Mouse (Mus musculus): ENCODE data around the gene Clasrp. TPM values are rescaled to one million over a fixed set of nuclear protein-coding genes. Genes with fewer than 3 reads are reported as not detected.

Gene Clasrp
- polyA plus RNA-seq, 1 experiment from 2014 or later, result 54.1 TPM

Other genes starting within 250 kb of the Clasrp start
- 23.1 and 23.6 TPM in 2 replicates for gene Cd3eap, start 245.0 kb downstream of the Clasrp start, polyA plus RNA-seq (2015; fragmentation: Nextera tagmentation; extraction: Ambion mirVana)
- gene Ppp1r13l, start 244.7 kb downstream of the Clasrp start, polyA plus RNA-seq (2015; fragmentation: Nextera tagmentation; extraction: Ambion mirVana), result 1.5 and 1.9 TPM in 2 replicates
- 22.6 and 25.1 TPM in 2 replicates for gene Ercc2, start 222.5 kb downstream of the Clasrp start, polyA plus RNA-seq (2015; fragmentation: Nextera tagmentation; extraction: Ambion mirVana)
- 2.2 and 2.5 TPM in 2 replicates for gene Klc3, start 200.4 kb downstream of the Clasrp start, polyA plus RNA-seq (2015; fragmentation: Nextera tagmentation; extraction: Ambion mirVana)
- gene Ckm, start 199.7 kb downstream of the Clasrp start, polyA plus RNA-seq (2015; fragmentation: Nextera tagmentation; extraction: Ambion mirVana), result 0.64 and 47.3 TPM in 2 replicates
- gene Mark4, start 145.7 kb downstream of the Clasrp start, polyA plus RNA-seq (2015; fragmentation: Nextera tagmentation; extraction: Ambion mirVana), result 13.5 and 15.9 TPM in 2 replicates
- gene Exoc3l2, start 141.2 kb downstream of the Clasrp start, polyA plus RNA-seq (2015; fragmentation: Nextera tagmentation; extraction: Ambion mirVana), result 0.97 and 1.5 TPM in 2 replicates
- 3.5 and 4.2 TPM in 2 replicates for gene Bloc1s3, start 96.1 kb downstream of the Clasrp start, polyA plus RNA-seq (2015; fragmentation: Nextera tagmentation; extraction: Ambion mirVana)
- 36.3 and 37.1 TPM in 2 replicates for gene Trappc6a, start 96.1 kb downstream of the Clasrp start, polyA plus RNA-seq (2015; fragmentation: Nextera tagmentation; extraction: Ambion mirVana)
- 0.99 and 2.3 TPM in 2 replicates for gene Nkpd1, start 86.6 kb downstream of the Clasrp start, polyA plus RNA-seq (2015; fragmentation: Nextera tagmentation; extraction: Ambion mirVana)
- gene Ppp1r37, start 41.4 kb downstream of the Clasrp start, polyA plus RNA-seq (2015; fragmentation: Nextera tagmentation; extraction: Ambion mirVana), result 37.7 and 38.3 TPM in 2 replicates
- 0.20 and 0.46 TPM in 2 replicates for gene Zfp296, start 27.2 kb downstream of the Clasrp start, polyA plus RNA-seq (2015; fragmentation: Nextera tagmentation; extraction: Ambion mirVana)
- 147 and 162 TPM in 2 replicates for gene Gemin7, start 26.9 kb downstream of the Clasrp start, polyA plus RNA-seq (2015; fragmentation: Nextera tagmentation; extraction: Ambion mirVana)
- 6.7 and 6.9 TPM in 2 replicates for gene Relb, start 25.0 kb upstream of the Clasrp start, polyA plus RNA-seq (2015; fragmentation: Nextera tagmentation; extraction: Ambion mirVana)
- gene Clptm1, start 60.5 kb upstream of the Clasrp start, polyA plus RNA-seq (2015; fragmentation: Nextera tagmentation; extraction: Ambion mirVana), result 138 and 140 TPM in 2 replicates
- gene Apoc2, start 73.5 kb upstream of the Clasrp start, polyA plus RNA-seq (2015; fragmentation: Nextera tagmentation; extraction: Ambion mirVana), result not detected in 2 replicates
- not detected in 2 replicates for gene Gm44805, start 76.9 kb upstream of the Clasrp start, polyA plus RNA-seq (2015; fragmentation: Nextera tagmentation; extraction: Ambion mirVana)
- gene Apoc4, start 77.0 kb upstream of the Clasrp start, polyA plus RNA-seq (2015; fragmentation: Nextera tagmentation; extraction: Ambion mirVana), result not detected in 2 replicates
- gene Apoc1, start 88.2 kb upstream of the Clasrp start, polyA plus RNA-seq (2015; fragmentation: Nextera tagmentation; extraction: Ambion mirVana), result 1.4 and 3.1 TPM in 2 replicates
- 849 and 1,414 TPM in 2 replicates for gene Apoe, start 94.7 kb upstream of the Clasrp start, polyA plus RNA-seq (2015; fragmentation: Nextera tagmentation; extraction: Ambion mirVana)
- 134 and 135 TPM in 2 replicates for gene Tomm40, start 111.0 kb upstream of the Clasrp start, polyA plus RNA-seq (2015; fragmentation: Nextera tagmentation; extraction: Ambion mirVana)
- 57.7 and 59.7 TPM in 2 replicates for gene Nectin2, start 146.0 kb upstream of the Clasrp start, polyA plus RNA-seq (2015; fragmentation: Nextera tagmentation; extraction: Ambion mirVana)
- gene Bcam, start 166.5 kb upstream of the Clasrp start, polyA plus RNA-seq (2015; fragmentation: Nextera tagmentation; extraction: Ambion mirVana), result 24.4 and 24.6 TPM in 2 replicates
- gene Cblc, start 192.3 kb upstream of the Clasrp start, polyA plus RNA-seq (2015; fragmentation: Nextera tagmentation; extraction: Ambion mirVana), result 0.34 and 0.41 TPM in 2 replicates
- 0.70 and 1.2 TPM in 2 replicates for gene Bcl3, start 218.3 kb upstream of the Clasrp start, polyA plus RNA-seq (2015; fragmentation: Nextera tagmentation; extraction: Ambion mirVana)
- gene Gm19345, start 247.5 kb upstream of the Clasrp start, polyA plus RNA-seq (2015; fragmentation: Nextera tagmentation; extraction: Ambion mirVana), result 19.3 and 22.9 TPM in 2 replicates

All from hindbrain, embryonic 16.5 days (tissue).